Mouse (Mus musculus): ENCODE results near the gene Crygn. TPM values are rescaled to one million over a fixed set of nuclear protein-coding genes. Genes with fewer than 3 reads are reported as not detected.
A peak's percentile ranks its signal among the peaks of the same experiment; 100 is the strongest.

Crygn gene
- total RNA-seq, 4 experiments from 2014 or later = not detected

DNA sequence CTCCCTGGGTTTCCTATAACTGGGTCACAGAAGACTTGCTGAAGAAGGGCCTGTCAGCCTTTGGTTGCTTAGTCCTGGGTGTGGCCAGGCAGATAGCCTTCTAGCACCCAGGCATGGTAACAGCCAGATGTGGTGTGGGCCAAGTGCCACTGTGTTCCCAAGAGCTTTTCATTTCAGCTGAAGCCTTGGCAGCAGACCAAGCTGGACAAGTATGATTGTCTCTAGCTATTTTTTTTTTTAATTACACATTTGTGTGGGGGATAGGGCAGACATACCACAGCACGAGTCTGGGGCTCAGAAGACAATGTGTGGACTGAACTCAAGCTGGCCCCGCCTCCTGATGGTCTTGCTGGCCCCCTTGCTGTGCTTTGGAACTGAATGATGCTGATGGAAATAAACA lies 47.8 kb downstream of the Crygn start:
- peak in 1 of 2 experiments; percentile 17 for DNase-seq (ENCODE audit: low spot score in 2 of 2)

DNA sequence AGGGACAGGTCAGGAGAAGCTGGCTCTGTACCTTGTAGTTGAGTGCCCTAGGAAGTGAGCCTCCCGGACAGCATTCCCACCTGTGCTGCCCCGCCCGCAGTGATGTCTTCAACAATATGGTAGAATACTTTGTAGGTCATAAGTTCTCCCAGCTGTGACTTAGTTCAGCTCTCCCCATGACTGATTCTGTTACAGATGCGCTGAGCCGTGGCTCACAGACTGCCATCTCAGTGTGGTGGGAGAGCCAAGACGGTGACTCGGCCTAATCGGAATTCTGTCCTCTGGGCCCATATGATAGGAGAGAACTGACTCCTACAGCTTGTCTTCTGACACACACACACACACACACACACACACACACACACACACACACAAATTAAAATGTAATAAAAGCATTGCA lies 53.2 kb downstream of the Crygn start:
- no peak for DNase-seq (ENCODE audit: low spot score in 2 of 2)

DNA sequence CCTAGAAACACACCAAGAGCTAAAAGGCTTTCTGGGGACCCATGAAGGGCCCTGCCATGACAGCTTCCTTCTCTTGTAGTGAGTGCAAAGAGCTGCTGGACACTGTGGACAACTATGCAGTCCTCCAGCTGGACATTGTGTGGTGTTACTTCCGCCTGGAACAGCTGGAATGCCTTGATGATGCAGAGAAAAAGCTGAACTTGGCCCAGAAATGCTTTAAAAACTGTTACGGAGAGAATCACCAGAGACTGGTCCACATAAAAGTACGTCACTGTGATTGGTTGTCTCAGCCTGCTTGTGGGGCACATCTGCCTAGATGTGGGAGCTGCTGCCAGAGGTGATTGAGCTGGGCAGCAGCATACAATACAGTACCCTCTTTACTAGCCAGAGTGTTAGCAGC lies 56.5 kb downstream of the Crygn start:
- no peak for DNase-seq (ENCODE audit: low spot score in 2 of 2)

Other genes starting within 250 kb of the Crygn start
- not detected for gene Gbx1, start 230.8 kb downstream of the Crygn start, total RNA-seq (2022)
- gene Asb10, start 217.0 kb downstream of the Crygn start, total RNA-seq (2022) = 100 to 1,000 TPM; 101 to 130 (median 119) TPM
- not detected for gene 4931409K22Rik, start 201.2 kb downstream of the Crygn start, total RNA-seq (2022)
- gene Abcf2, start 180.5 kb downstream of the Crygn start, total RNA-seq (2022) = 100 to 1,000 TPM; 114 to 132 (median 122) TPM
- gene Chpf2, start 171.3 kb downstream of the Crygn start, total RNA-seq (2022) = 10 to 100 TPM in 3 of 4 experiments, 1 to 10 TPM in 1; 8.5 to 14.5 (median 12.4) TPM
- gene Smarcd3, start 133.6 kb downstream of the Crygn start, total RNA-seq (2022) = 100 to 1,000 TPM; 207 to 267 (median 221) TPM
- 10 to 100 TPM; 30.6 to 36.8 (median 34.1) TPM for gene Nub1, start 72.5 kb downstream of the Crygn start, total RNA-seq (2022)
- gene Wdr86, start 27.3 kb downstream of the Crygn start, total RNA-seq (2022) = under 1 TPM in 1 of 4 experiments, not detected in 3; 0.18 TPM
- gene Rheb, start 84.6 kb upstream of the Crygn start, total RNA-seq (2022) = 10 to 100 TPM; 66.8 to 69.7 (median 67.7) TPM

Data from gastrocnemius, adult 8-10 months (tissue).